Mouse (Mus musculus) heart, postnatal 14 days (tissue): ENCODE results near the gene Rps6ka1. TPM values are rescaled to one million over a fixed set of nuclear protein-coding genes. Genes with fewer than 3 reads are reported as not detected.
"Not testable (repeated sequence)": the region's sequence is repeated elsewhere in the genome, so short reads cannot be mapped to it uniquely, and the experiment has no call there.

Source experiments
- DNase-seq, 2 experiments: peaks; one replicate each; pipeline ENCODE4 v3.0.0; 2021 to 2022
- intact Hi-C: fragments of 180-260 bp; cut with DNase I; formaldehyde crosslinking; loops from one replicate; pipeline ENCODE4 v1.15.1; 2025
- long read RNA-seq, 2 experiments: library from polyadenylated mRNA; stranded (forward); transcript quantifications; one replicate each; pipeline ENCODE4 v2.0.0; 2021
- total RNA-seq, 2 experiments: library from RNA; stranded (reverse); gene quantifications; 2 replicates each; pipeline ENCODE4 v1.2.3; 2021

Gene Rps6ka1
- total RNA-seq = 1 to 10 TPM; 7.4 to 9.3 TPM
- long read RNA-seq, experiment 1, transcript Rps6ka1-202 (22 exons, 3,135 nt) = major isoform, 19 of 21 reads
- long read RNA-seq, experiment 1, partial matches to known transcripts = 2 of 21 reads
- long read RNA-seq, experiment 1, other reads (novel, unspliced or antisense) = 0 of 21 reads
- long read RNA-seq, experiment 2, transcript Rps6ka1-202 (22 exons, 3,135 nt) = major isoform, 16 of 19 reads
- long read RNA-seq, experiment 2, partial matches to known transcripts = 3 of 19 reads
- long read RNA-seq, experiment 2, other reads (novel, unspliced or antisense) = 0 of 19 reads

DNA sequence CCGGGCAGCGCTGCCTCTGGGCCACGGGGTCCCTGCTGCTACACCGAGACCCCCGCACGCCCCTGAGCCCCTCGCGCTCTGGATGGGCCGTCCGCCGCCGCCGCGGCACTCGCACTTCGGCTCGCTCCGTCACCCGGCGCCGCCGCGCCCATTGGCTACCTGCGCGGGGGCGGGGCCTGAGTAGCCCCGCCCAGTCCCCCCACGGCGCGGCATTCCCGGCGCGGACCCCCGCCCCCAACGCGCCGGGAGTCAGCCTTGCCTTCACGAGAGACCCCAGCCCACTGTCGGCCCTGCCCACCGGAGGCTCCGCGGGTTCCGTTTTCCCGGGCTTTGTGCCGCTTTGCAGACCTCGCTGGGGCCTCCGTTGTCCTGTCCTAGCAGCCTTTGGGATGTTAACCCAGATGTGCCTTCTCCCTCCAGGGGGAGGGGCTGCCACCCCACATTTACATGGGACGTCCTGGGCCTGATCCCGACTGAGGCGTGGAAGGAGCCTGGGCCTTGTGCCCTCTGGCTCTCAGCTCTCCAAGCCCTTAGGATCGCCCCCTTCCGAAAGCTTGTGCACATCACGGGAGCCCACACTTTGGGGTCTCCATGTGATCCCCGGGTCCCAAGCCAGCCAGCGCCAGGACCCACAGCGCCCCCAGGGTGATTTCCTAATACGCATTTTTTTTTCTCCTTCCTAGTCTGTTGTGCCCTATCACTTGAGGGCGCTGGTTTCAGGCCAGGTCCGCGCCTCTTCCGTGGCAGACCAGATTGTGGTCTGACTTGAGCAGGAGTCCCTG is at the start of gene Rps6ka1:
Rps6ka1 (minus strand) TSS at position 126 of the 782 bp plus-strand sequence.
- intact Hi-C loops = no loop called here
- peak; percentile 66 to 74 for DNase-seq

DNA sequence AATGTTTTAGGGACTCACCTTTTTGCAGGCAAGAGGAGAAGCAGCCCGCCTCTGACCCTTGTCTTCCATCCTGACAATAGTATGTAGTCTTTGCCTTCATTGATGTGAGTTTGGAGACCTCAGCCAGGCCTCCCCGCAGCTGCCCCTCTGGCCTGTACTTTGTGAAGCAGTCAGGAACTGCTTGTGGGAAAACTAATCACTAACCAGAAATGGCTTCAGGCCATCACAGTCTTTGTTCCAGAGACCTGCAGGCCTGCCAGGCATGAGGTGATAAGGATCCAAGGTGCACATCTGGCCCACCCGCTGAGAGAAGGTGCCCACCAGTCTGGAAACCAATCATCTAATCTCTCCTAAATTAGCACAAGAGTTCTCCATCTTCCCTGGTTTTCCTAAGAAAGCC is 44.2 kb upstream of the Rps6ka1 start:
- DNase-seq = no peak
- intact Hi-C loops = no loop called here

DNA sequence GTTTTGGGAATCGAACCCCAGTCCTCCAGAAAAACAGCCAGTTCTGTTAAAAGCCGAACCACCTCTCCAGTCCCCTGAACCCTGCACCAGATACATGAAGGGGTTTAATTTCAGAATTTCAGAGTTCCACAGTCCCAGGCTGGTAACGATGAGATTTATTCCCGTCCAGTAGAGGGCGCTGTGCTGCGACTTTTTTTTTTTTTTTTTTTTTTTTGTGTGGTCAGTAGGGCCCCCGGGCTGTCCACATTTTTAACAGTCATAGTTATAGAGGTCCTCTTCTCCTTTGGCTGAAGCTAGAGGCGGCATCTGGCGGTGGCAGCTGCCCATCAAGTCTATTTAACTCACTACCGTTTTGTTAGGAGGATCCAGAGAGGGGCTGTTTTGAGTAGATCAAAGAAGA is 43.8 kb upstream of the Rps6ka1 start:
- intact Hi-C loops = no loop called here
- peak in 1 of 2 experiments; percentile 23 for DNase-seq

DNA sequence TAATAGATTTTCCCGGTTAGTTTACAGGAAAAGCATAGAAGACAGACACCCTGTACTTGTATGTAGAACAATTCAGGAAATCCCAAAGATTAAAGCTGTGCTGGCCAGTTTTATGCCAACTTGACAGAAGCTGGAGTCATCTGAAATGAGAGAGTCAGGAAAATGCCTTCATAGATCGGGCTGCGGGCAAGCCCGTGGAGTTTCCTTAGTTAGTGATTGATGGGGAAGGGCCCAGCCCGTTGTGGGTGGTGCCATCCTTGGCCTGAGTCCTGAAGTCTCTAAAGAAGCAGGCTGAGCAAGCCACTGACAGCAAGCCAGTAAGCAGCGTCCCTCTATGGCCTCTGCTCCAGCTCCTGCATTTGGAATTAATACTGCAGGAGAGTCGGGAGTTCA is 41.7 kb upstream of the Rps6ka1 start:
- intact Hi-C loops = no loop called here
- DNase-seq = peak; percentile 8 to 12

DNA sequence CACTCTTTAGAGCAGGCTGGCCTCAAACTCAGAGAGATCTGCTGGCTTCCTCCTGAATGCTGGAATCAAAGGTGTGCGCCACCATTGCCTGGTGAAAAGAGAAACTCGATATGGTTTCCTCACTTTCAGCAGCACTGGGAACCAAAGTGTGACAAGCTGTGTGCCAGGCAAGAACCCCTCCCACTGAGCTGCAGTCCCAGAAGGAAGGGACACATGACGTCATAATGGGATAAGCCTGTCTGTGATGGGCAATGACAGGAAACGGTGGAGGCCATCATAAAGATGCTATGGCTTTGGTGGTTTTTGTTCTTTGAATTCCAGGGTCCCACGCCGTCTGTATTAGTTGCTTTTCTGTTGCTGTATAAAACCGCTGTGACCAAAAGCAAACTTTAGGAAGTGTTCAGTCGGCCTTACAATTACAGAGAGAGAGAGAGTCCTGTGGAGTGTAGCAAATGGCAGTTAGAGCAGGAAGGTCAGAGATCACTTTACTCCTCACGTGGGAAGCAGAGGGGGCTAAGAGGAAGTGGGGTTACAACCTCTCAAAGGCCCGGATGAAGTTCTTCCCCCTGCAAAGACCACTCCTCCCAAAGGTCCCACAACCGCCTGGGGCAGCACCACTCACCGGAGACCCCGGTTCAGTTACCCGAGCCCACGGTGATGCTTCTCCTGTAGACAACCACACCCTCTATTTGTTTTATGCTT is 41.1 kb upstream of the Rps6ka1 start:
- intact Hi-C loops = no loop called here
- no peak for DNase-seq

DNA sequence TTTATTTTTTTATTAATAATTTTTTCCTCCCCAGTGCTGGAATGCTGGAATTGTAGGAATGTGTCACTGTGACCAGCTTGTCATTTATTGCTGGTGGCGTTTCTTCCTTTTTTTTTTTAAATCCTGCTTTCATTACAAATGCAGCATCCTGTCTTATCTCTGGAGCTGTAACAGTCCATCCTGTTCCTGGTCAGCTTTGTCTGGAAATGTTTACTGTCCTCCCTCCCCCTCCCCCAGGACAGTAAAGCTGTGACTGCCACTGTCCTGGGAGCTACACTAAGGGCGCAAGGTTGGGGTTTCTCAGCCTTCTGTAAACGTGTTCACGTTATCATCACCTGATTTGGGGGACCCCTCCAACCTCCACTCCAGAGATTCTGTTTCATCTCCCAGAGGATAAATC is 37.6 kb upstream of the Rps6ka1 start:
- intact Hi-C loops = no loop called here
- DNase-seq = no peak

DNA sequence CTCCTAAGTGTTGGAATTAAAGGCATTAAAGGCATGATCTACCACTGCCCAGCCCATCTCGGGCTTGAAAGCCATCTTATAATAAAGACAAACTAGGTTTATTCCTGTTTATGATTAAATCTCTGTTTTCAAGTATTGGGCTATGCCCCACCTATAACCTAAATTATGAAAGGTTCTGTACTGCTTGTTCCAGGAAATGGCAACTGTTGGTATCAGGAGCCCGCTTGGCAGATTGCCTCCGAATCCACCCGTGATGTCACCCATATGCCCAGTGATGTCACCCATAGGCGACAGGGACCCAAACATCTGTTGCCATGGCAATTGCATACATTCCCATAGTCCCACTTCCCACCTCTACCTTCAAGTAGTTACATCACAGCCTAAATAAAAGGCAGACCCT is 36.1 kb upstream of the Rps6ka1 start:
- intact Hi-C loops = no loop called here
- DNase-seq = no peak

DNA sequence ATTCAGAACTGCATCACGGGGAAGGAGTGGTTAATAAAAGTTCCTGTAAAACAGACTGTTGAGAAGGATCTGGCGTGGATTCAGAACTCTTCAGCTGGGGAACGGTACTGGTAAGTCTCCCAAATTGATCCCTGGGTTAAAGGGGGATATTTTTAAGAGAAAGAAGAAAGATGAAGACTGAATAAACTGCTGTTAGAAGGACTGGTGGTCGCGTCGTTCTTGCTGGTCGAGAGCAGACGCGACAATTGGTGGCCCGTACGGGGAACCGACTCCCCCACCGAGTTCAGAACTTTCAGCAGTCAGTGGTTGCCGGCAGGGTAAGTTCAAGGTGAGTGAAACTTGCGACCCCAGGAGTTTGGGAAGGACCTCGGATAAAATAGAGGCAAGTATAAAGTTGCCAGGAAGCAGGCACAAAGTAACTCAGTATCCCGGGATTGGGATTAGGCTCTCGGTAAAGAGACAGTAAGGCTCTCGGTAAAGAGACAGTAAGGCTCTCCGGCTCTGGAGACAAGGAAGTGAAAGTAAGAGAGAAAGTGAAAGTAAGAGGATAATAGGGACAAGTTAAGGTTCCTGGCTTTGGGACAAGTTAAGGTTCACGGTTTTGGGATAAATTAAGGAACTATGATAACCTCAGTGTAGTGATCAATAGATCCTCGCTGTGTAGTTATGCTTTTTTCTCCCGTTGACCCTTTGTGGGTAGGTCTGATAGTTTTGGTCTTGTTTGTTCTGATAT is 30.7 kb upstream of the Rps6ka1 start:
- DNase-seq = peak; percentile 13 to 37
- intact Hi-C loops = not testable (repeated sequence)

DNA sequence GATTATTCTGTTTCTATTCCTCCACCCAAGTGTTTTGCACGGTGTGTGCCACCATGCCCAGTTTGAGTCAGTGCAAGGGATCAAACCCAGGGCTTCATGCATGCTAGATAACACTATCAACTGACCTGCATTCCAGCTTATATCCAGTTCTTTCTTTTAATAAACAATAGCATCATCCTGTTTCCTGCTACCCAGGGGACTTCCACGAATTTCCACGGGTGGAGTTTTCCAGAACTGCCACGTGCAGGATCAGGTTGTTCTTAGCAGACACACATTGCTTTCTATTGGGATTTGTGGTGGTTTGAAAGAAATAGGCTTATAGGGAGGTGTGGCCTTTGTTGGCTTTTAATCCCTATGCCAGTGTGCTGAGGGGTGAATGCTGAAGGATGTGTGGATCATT is 24.4 kb upstream of the Rps6ka1 start:
- intact Hi-C loops = loop anchor here (5.0 kb wide), 1 partner anchor 70 kb away; no protein-coding TSS in a partner anchor

DNA sequence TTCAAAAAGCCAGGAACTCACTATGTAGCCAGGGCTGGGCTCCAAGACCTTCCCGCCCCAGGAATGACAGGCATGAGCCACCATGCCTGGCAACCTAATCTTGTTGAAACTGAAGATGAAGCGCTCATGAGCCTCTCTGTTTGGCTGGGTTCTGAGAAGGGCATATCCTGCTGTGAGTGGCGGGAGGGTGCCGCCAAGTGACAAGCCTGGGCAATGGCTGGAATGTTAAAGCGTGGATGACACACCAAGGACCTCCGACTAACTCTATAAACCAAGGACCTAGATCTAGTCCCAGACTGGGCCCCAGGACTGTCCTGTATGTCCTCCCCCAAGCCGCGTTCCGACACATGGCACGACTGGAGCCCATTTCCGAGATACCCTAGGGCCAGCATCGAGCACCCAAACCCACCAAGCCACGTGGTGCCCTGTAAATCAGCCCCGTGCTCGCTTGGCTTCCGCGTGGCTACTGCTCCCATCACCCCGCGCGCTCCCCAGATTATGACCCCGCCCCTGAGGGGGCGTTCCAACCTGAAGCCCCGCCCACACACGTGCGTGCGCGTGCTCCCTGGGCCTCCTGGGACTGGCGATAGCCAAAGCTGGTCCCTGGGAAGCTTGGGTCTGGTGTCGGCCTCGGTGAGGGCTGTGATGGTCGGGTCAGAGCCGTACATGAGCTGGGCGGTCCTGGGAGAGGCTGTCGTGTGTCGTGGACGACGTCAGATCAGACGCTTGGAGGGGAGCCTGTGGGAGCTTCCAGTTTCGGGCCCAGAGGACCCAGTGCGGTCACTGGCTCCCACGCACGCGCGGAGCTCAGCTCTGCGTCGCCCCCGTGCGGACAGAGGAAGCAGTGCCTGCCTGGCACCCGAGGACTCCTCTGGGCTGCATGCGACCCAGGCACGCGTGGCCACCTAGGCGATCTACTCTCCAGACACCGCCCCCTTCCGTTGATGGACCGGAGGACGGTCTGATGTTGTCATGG is 22.9 kb upstream of the Rps6ka1 start:
- intact Hi-C loops = loop anchor here (5.0 kb wide), 1 partner anchor 68 kb away; no protein-coding TSS in a partner anchor
- DNase-seq = peak; percentile 93 to 97

More for the DNA sequence above, 24.4 kb upstream of the Rps6ka1 start:
- no peak for DNase-seq

DNA sequence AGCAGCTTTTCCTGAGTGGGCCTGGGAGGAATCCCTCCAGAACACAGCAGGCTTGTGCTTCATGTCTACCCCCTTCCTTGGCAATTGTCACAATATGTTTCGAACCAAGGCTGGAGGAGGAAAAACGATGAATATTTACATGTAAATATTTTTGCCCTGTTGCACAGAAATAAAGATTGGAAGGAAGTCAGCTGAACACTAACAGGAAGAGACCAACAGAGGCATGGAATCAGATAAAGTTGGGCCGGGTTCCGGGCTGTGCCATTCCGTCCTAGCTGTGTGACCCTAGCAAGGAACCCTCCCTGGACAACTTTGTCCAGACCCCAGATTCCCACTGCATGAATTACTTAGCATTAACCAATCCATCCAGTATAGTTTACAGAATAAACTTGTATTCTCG is 20.5 kb upstream of the Rps6ka1 start:
- no peak for DNase-seq
- intact Hi-C loops = no loop called here

DNA sequence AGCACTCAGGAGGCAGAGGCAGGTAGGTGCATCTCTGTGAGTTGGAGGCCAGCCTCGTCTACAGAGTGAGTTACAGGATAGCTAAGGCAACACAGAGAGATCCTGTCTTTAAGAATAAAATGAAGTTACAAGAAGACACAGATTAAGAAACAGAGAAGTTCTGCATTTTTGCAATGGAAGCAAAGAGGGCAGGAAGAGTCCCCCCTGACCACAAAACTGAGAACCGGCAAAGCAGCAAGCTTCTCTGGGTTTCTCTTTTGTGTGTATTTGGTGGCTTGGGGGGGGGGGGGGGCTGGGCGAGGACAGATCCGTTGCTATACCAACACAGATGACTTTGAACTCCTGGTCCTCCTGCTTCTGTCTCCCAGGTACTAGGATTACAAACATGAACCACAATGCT is 19.5 kb upstream of the Rps6ka1 start:
- no peak for DNase-seq
- intact Hi-C loops = no loop called here

DNA sequence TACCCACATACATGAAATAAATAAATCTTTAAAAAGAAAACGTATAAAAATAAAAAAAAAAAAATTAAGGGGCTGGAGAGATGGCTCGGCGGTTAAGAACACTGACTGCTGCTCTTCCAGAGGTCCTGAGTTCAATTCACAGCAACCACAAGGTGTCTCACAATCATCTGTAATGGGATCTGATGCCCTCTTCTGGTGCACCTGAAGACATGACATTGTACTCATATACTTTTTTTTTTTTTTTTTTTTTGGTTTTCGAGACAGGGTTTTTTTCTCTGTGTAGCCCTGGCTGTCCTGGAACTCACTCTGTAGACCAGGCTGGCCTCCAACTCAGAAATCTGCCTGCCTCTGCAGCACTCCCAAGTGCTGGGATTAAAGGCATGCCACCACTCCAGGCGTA is 18.7 kb upstream of the Rps6ka1 start:
- intact Hi-C loops, DNase-seq: not testable (repeated sequence)

DNA sequence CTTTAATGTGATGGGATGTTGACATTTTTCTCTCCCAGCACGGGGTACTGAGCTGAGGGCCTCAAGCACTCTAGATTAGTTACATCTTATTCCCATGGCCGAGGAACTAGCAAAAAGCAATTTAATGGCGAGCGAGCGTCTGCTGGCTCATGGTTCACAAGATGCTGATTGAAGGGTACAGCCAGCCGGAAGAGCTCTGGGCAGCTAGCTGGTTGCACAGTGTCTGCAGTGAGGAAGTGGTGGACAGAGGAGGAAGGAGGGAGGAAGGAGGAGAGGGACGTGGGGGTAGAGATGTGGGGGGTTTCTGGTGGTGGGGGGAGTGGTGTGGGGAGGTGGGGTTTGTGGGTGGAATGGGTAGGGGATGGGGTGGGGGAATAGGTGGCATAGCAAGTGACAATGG is 17.6 kb upstream of the Rps6ka1 start:
- intact Hi-C loops = no loop called here
- DNase-seq = no peak

DNA sequence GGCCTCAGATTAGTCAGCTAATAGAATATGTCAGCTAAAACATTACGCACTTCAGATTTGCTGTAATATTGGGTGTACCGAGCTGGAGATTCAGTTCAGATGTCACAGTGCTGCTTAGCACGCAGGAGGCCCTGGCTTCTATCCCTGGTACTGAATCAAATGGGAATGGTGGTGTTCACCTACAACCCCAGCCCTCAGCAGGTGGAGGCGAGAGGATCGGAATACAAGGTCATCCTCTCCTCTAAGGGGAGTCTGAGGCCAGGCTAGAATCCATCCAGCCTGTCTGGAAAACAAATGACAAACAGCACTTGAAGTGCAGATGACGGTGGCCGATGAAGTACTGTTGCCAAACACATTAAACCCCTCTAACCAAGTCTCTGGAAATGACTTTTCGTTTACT is 16.7 kb upstream of the Rps6ka1 start:
- intact Hi-C loops = no loop called here
- no peak for DNase-seq

DNA sequence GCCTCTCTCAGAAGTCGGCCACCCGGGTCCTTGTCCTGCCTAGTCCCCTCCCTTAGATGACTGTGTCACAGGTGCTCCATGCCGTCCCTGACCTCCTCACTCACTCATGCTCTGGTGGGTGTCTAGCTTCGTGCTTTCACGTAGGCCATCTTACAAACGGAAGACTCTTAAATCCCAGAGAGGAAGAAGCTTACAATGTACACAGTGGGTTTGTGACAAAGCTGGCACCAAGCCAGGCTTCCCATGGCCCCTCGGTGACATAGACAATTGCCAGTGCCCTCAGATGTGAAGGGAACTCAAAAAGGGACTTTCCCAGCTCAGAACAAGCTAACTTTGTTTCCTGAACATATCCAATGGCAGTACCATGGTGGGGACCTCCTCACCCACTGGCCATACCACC is 15.8 kb upstream of the Rps6ka1 start:
- intact Hi-C loops = no loop called here
- DNase-seq = no peak

DNA sequence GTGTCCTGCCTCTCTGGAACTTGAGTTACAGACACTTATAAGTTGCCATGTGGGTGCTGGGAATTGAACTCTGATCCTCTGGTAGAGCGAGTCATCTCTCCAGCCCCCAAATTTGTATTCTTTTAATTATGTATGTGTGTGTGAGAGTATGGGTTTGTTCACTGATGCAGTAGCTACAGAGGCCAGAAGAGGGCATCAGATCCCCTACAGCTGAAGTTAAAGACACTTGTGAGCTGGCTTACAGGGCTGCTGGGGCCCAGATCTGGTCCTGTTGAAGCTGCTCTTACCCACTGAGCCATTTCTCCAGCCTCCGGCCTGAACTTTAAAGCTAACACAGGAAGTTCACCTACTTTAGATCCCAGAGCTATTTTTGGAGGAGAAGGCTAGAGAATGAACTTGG is 14.9 kb upstream of the Rps6ka1 start:
- DNase-seq = no peak
- intact Hi-C loops = no loop called here

DNA sequence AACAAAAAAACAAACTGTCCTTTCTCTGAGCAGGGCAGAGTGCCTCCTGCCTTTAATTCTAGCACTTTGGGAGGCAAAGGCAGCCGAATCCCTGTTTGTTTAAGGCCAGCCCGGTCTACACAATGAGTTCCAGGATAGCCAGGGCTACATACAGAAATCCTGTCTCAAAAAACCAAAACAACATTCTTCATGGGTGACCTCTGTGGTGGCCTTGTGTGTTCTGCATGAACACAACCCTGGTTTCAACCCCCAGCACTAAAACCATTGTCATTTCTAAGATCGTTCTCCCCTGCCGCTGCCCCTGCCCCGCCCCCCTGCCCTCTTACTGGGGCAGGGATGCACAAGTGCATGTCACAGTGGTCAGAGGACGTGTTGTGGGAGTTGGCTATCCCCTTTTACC is 13.3 kb upstream of the Rps6ka1 start:
- DNase-seq = no peak
- intact Hi-C loops = no loop called here

DNA sequence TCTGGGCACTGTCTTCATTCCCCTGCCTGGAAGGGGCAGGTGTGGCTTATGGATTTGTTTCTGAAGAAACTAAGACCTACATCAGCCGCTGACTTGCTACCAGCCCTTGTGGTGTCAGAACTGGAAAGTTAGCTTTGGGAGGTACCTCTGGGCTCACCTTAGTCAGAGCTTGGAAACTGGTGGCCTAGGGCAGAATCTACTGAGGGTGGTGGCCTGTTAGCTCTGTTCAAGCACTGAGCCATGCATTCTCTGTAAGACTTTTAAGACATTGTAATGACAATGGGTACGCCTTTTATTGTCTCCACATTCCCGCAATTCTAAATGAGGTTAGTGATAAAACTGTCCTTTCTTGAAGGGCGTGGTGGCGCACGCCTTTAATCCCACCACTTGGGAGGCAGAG is 12.8 kb upstream of the Rps6ka1 start:
- intact Hi-C loops = no loop called here
- no peak for DNase-seq
